Mouse (Mus musculus) liver, embryonic 12.5 days (tissue): ENCODE results near the gene Hsf4. TPM values are rescaled to one million over a fixed set of nuclear protein-coding genes. Genes with fewer than 3 reads are reported as not detected.
A peak's percentile ranks its signal among the peaks of the same experiment; 100 is the strongest.
"Not testable (repeated sequence)": the region's sequence is repeated elsewhere in the genome, so short reads cannot be mapped to it uniquely, and the experiment has no call there.

Experiments used
- ATAC-seq: fragments of 200-750 bp; cut with Nextera tagmentation; 2 replicates; pipeline ENCODE4 v1.8.0; 2017; ENCODE audit warnings: moderate number of reproducible peaks, mild to moderate bottlenecking, moderate library complexity
- H3K27ac ChIP-seq: fragments of 300-500 bp; sonication (generic); 2 replicates; pipeline ENCODE4 v1.5.1; 2016; ENCODE audit warnings: mild to moderate bottlenecking
- H3K27me3 ChIP-seq: fragments of 300-500 bp; sonication (generic); replicated peaks from 2 replicates; pipeline ENCODE4 v1.6.1; 2016; ENCODE audit warnings: mild to moderate bottlenecking, moderate library complexity
- H3K36me3 ChIP-seq: fragments of 300-500 bp; sonication (generic); 2 replicates; pipeline ENCODE4 v1.6.1; 2016; ENCODE audit warnings: mild to moderate bottlenecking, moderate library complexity
- H3K4me1 ChIP-seq: fragments of 300-500 bp; sonication (generic); 2 replicates; pipeline ENCODE4 v1.6.1; 2016
- H3K4me2 ChIP-seq: fragments of 300-500 bp; sonication (generic); 2 replicates; pipeline ENCODE4 v1.6.1; 2016; ENCODE audit warnings: mild to moderate bottlenecking, moderate library complexity
- H3K4me3 ChIP-seq: fragments of 300-500 bp; sonication (generic); 2 replicates; pipeline ENCODE4 v1.5.1; 2016; ENCODE audit warnings: mild to moderate bottlenecking, moderate library complexity
- H3K9ac ChIP-seq: fragments of 300-500 bp; sonication (generic); 2 replicates; pipeline ENCODE4 v1.6.1; 2016; ENCODE audit warnings: mild to moderate bottlenecking, moderate library complexity
- H3K9me3 ChIP-seq: fragments of 300-500 bp; sonication (generic); replicated peaks from 2 replicates; pipeline ENCODE4 v1.6.1; 2016; ENCODE audit warnings: mild to moderate bottlenecking, moderate library complexity
- WGBS: fragments of 180-500 bp; shearing (Covaris S2); methylation state at CpG from one replicate; pipeline ENCODE4 v1.1.7; 2016; ENCODE audit not compliant: insufficient replicate concordance; 5-methylcytosine and 5-hydroxymethylcytosine counted together
- polyA plus RNA-seq: library from polyadenylated mRNA; unstranded; fragments of >200 nt; fragmentation: Nextera tagmentation; extraction: Ambion mirVana; gene quantifications from 2 replicates; pipeline ENCODE4 v1.2.1, GENCODE M21; 2016

The Hsf4 gene
- polyA plus RNA-seq, 1 experiment from 2014 or later: not detected

- peak overlapping the region; percentile 85 for H3K4me2 ChIP-seq
- peaks cover 26% of the 10 kb centered on the region for H3K27me3 ChIP-seq
- H3K4me3 ChIP-seq: peak overlapping the region; percentile 53
- no peak for ATAC-seq
- no peak overlapping the region for H3K27ac ChIP-seq
- H3K36me3 ChIP-seq: no peaks in the 10 kb centered on the region
- no peaks in the 10 kb centered on the region for H3K9me3 ChIP-seq
- H3K9ac ChIP-seq: no peak overlapping the region
- WGBS: 17% methylated on average over 31 of the region's 31 CpGs
- H3K4me1 ChIP-seq: peaks cover 36% of the 10 kb centered on the region
These were observed 21.1 kb downstream of the Hsf4 start for GRCm38 (mm10) chr8:105290554-105291314.

- not testable (repeated sequence) for H3K9me3 ChIP-seq, H3K36me3 ChIP-seq, ATAC-seq, H3K27ac ChIP-seq, H3K9ac ChIP-seq, H3K4me3 ChIP-seq, H3K4me2 ChIP-seq
- peaks cover 42% of the 10 kb centered on the region for H3K4me1 ChIP-seq
- 77% methylated on average over 8 of the region's 8 CpGs for WGBS
- H3K27me3 ChIP-seq: peaks cover 19% of the 10 kb centered on the region
These were observed 21.8 kb downstream of the Hsf4 start for GRCm38 (mm10) chr8:105291364-105291763.

- WGBS: 44% methylated on average over 3 of the region's 3 CpGs
- not testable (repeated sequence) for H3K27ac ChIP-seq, H3K4me3 ChIP-seq, H3K4me2 ChIP-seq, ATAC-seq, H3K36me3 ChIP-seq, H3K9ac ChIP-seq, H3K9me3 ChIP-seq
- peaks cover 46% of the 10 kb centered on the region for H3K4me1 ChIP-seq
- H3K27me3 ChIP-seq: peaks cover 15% of the 10 kb centered on the region
These were observed 22.2 kb downstream of the Hsf4 start for GRCm38 (mm10) chr8:105291802-105292201.

GRCm38 (mm10) chr8:105292471-105292870 is 22.9 kb downstream of the Hsf4 start:
- Histone ChIP-seq H3K4me3 (no peak overlapping the region), H3K9me3 (no peaks in the 10 kb centered on the region), H3K27ac (no peak overlapping the region), H3K27me3 (peaks cover 12% of the 10 kb centered on the region), H3K36me3 (no peaks in the 10 kb centered on the region), H3K9ac (no peak overlapping the region), H3K4me2 (no peak overlapping the region), H3K4me1 (peaks cover 51% of the 10 kb centered on the region)
- no peak for ATAC-seq
- WGBS: 77% methylated on average over 7 of the region's 7 CpGs

- 74% methylated on average over 19 of the region's 19 CpGs for WGBS
- Histone ChIP-seq H3K4me2 (no peak overlapping the region), H3K27me3 (peaks cover 12% of the 10 kb centered on the region), H3K9ac (no peak overlapping the region), H3K36me3 (peaks cover 3% of the 10 kb centered on the region), H3K27ac (no peak overlapping the region), H3K4me3 (no peak overlapping the region), H3K9me3 (no peaks in the 10 kb centered on the region), H3K4me1 (peaks cover 49% of the 10 kb centered on the region)
- ATAC-seq: no peak
These were observed 23.8 kb downstream of the Hsf4 start for GRCm38 (mm10) chr8:105293405-105293804.

- Histone ChIP-seq H3K27ac (no peak overlapping the region), H3K4me1 (peaks cover 49% of the 10 kb centered on the region), H3K9ac (no peak overlapping the region), H3K9me3 (no peaks in the 10 kb centered on the region), H3K27me3 (peaks cover 11% of the 10 kb centered on the region), H3K4me2 (peak overlapping the region; percentile 79), H3K4me3 (peak overlapping the region; percentile 30; the same call in 1 of the 2 replicates), H3K36me3 (peaks cover 16% of the 10 kb centered on the region)
- WGBS: 70% methylated on average over 9 of the region's 9 CpGs
- no peak for ATAC-seq
These were observed 25.2 kb downstream of the Hsf4 start for GRCm38 (mm10) chr8:105294776-105295175.

GRCm38 (mm10) chr8:105295256-105295655 is 25.7 kb downstream of the Hsf4 start:
- Histone ChIP-seq H3K27ac (peak overlapping the region; percentile 53; the same call in 1 of the 2 replicates), H3K4me2 (peak overlapping the region; percentile 79), H3K27me3 (peaks cover 6% of the 10 kb centered on the region), H3K4me1 (peaks cover 47% of the 10 kb centered on the region), H3K9me3 (no peaks in the 10 kb centered on the region), H3K9ac (no peak overlapping the region), H3K36me3 (peaks cover 21% of the 10 kb centered on the region), H3K4me3 (peak overlapping the region; percentile 30)
- WGBS: 50% methylated on average over 11 of the region's 11 CpGs
- ATAC-seq: no peak

GRCm38 (mm10) chr8:105295895-105296573 is 26.4 kb downstream of the Hsf4 start, which contains the start of gene Exoc3l:
Exoc3l (minus strand) TSS chr8:105296101.
- Histone ChIP-seq H3K4me3 (peak within 1 kb of the TSS; percentile 97), H3K9me3 (no peaks in the 10 kb centered on the region), H3K27ac (peak within 1 kb of the TSS; percentile 93), H3K4me1 (peaks cover 47% of the 10 kb centered on the region), H3K4me2 (peak within 1 kb of the TSS; percentile 79), H3K27me3 (no peaks in the 10 kb centered on the region; the same call in 1 of the 2 replicates), H3K36me3 (peaks cover 29% of the 10 kb centered on the region), H3K9ac (peak within 1 kb of the TSS; percentile 97)
- no peak for ATAC-seq
- 30% methylated on average over 11 of the region's 11 CpGs for whole genome bisulfite sequencing

- peak within 1 kb of the TSS; percentile 97 for H3K4me3 ChIP-seq
- peak; percentile 76 for ATAC-seq
- under 1% methylated on average over 57 of the region's 58 CpGs for WGBS
- no peaks in the 10 kb centered on the region for H3K27me3 ChIP-seq
- peak within 1 kb of the TSS; percentile 79 for H3K4me2 ChIP-seq
- H3K27ac ChIP-seq: peak within 1 kb of the TSS; percentile 93
- H3K4me1 ChIP-seq: peaks cover 59% of the 10 kb centered on the region
- H3K36me3 ChIP-seq: peaks cover 45% of the 10 kb centered on the region
- no peaks in the 10 kb centered on the region for H3K9me3 ChIP-seq
- H3K9ac ChIP-seq: peak within 1 kb of the TSS; percentile 97
These were observed 28.1 kb downstream of the Hsf4 start, which contains the start of gene E2f4 for GRCm38 (mm10) chr8:105297511-105298192. E2f4 (plus strand) TSS chr8:105297663.

GRCm38 (mm10) chr8:105298351-105299252 is 29.0 kb downstream of the Hsf4 start:
- peak overlapping the region; percentile 97 for H3K9ac ChIP-seq
- H3K4me1 ChIP-seq: peaks cover 69% of the 10 kb centered on the region
- peak overlapping the region; percentile 93 for H3K27ac ChIP-seq
- peaks cover 55% of the 10 kb centered on the region for H3K36me3 ChIP-seq
- 22% methylated on average over 18 of the region's 18 CpGs for WGBS
- H3K27me3 ChIP-seq: no peaks in the 10 kb centered on the region
- ATAC-seq: 0 out of 2 replicates have a peak, but pooled peaks have one; percentile 8
- H3K9me3 ChIP-seq: no peaks in the 10 kb centered on the region
- peak overlapping the region; percentile 79 for H3K4me2 ChIP-seq
- peak overlapping the region; percentile 97 for H3K4me3 ChIP-seq

- peak overlapping the region; percentile 97 for H3K9ac ChIP-seq
- H3K27ac ChIP-seq: peak overlapping the region; percentile 93
- peaks cover 68% of the 10 kb centered on the region for H3K36me3 ChIP-seq
- peak overlapping the region; percentile 79 for H3K4me2 ChIP-seq
- peak overlapping the region; percentile 97 for H3K4me3 ChIP-seq
- H3K27me3 ChIP-seq: no peaks in the 10 kb centered on the region
- ATAC-seq: peak; percentile 92
- H3K9me3 ChIP-seq: no peaks in the 10 kb centered on the region
- 27% methylated on average over 8 of the region's 8 CpGs for WGBS
- H3K4me1 ChIP-seq: peaks cover 82% of the 10 kb centered on the region
These were observed 30.4 kb downstream of the Hsf4 start for GRCm38 (mm10) chr8:105299962-105300361.
